Mouse (Mus musculus) G1E (cell line): ENCODE data around the gene Abcg1. TPM values are rescaled to one million over a fixed set of nuclear protein-coding genes. Genes with fewer than 3 reads are reported as not detected.

ENCODE experiments used
- ATAC-seq: 2 replicates; pipeline ENCODE4 v1.8.0; 2016; ENCODE audit warnings: mild to moderate bottlenecking; ENCODE audit not compliant: insufficient number of reproducible peaks, poor library complexity, low FRiP score, severe bottlenecking; ENCODE audit errors: extremely low read depth
- DNase-seq: peaks from one replicate; pipeline ENCODE4 v3.0.0; 2012; ENCODE audit warnings: low spot score
- H3K27me3 ChIP-seq: 2 replicates; pipeline ENCODE4 v1.6.1; 2012; ENCODE audit warnings: mild to moderate bottlenecking, low read length, inconsistent platforms; ENCODE audit not compliant: insufficient read depth
- H3K36me3 ChIP-seq: replicated peaks from 2 replicates; pipeline ENCODE3; 2012; ENCODE audit warnings: mild to moderate bottlenecking, inconsistent platforms
- H3K4me1 ChIP-seq: 2 replicates; pipeline ENCODE4 v1.6.1; 2012; ENCODE audit warnings: low read depth, low read length, inconsistent platforms, mixed read lengths; ENCODE audit not compliant: insufficient read depth
- H3K4me3 ChIP-seq: 2 replicates; pipeline ENCODE4 v1.5.1; 2012; ENCODE audit warnings: low read depth, mild to moderate bottlenecking, inconsistent platforms, low read length, moderate library complexity, mixed read lengths
- H3K9me3 ChIP-seq: replicated peaks from 2 replicates; pipeline ENCODE4 v1.6.1; 2012; ENCODE audit warnings: inconsistent platforms
- CTCF ChIP-seq: IDR thresholded peaks from 2 replicates; pipeline ENCODE4 v1.5.1; 2012; ENCODE audit warnings: low read depth, low read length, inconsistent platforms, mixed read lengths
- GATA1 ChIP-seq: IDR thresholded peaks from 2 replicates; pipeline ENCODE4 v1.6.1; 2012; ENCODE audit warnings: borderline replicate concordance, low read length, inconsistent platforms, mixed read lengths
- GATA2 ChIP-seq: IDR thresholded peaks from 2 replicates; pipeline ENCODE4 v1.6.1; 2012; ENCODE audit warnings: low read depth, low read length, inconsistent platforms, borderline replicate concordance
- POLR2AphosphoS5 ChIP-seq: IDR thresholded peaks from 2 replicates; pipeline ENCODE4 v1.6.1; 2012; ENCODE audit warnings: low read depth, low read length, inconsistent platforms; ENCODE audit not compliant: insufficient replicate concordance
- TAL1 ChIP-seq: conservative IDR thresholded peaks from 2 replicates; pipeline ENCODE4 v1.6.1; 2012; ENCODE audit warnings: low read depth, low read length, inconsistent platforms, mixed read lengths
- polyA plus RNA-seq: library from polyadenylated mRNA; stranded (reverse); fragments of >175 nt; gene quantifications from 2 replicates; pipeline ENCODE4 v1.2.3, GENCODE M21; 2012
- total RNA-seq, 2 experiments: library from RNA; stranded (forward) in 1 of 2; stranded (reverse) in 1 of 2; fragments of 200-1000 nt in 1 of 2; fragments of >200 nt in 1 of 2; fragmentation: Nextera tagmentation in 1 of 2; gene quantifications; 2 replicates each; pipeline ENCODE4 v1.2.3; 2014 to 2017

Gene Abcg1
- total and polyA plus RNA-seq, 3 experiments, result 0.05 TPM; not detected in 2

DNA sequence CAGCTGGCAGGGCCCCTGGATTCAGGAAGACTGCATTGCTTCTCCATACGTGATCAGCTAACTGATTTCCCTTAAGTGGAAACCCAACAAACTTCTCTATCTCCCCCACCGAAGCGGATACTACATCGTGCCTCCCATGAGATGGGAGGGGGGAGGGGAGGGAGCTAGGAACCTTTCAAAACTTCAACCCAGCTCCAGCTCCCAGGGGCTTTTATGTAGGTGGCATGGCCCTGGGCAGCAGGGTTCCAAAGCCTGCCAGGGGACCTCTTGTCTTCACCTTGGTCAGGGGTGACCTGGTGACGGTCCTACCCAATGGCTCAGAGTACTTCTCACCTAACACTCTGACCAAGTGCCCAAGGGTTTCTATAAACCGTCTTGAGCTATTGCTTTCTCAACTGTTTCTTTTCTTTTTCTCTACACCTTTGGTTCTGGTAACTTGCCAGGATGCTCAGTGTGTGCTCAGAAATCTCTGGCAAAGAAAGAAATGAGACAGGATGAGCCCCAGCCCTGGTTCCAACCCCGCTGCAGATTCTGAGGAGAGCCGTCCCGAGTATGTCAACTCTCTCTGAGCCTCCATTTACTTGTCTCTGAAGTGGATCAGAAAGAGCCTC lies 71.3 kb downstream of the Abcg1 start:
- Histone ChIP-seq H3K9me3 (peaks cover 75% of the 10 kb centered on the region), H3K36me3 (no peaks in the 10 kb centered on the region), H3K27me3 (no peaks in the 10 kb centered on the region), H3K4me1 (no peaks in the 10 kb centered on the region), H3K4me3 (no peak overlapping the region)
- DNase-seq, result no peak
- TF ChIP-seq GATA1, result no peak
- TF ChIP-seq POLR2AphosphoS5, result no peak
- no peak for TF ChIP-seq CTCF
- no peak for TF ChIP-seq GATA2
- no peak for TF ChIP-seq TAL1
- no peak for ATAC-seq

- ATAC-seq, result no peak
- Histone ChIP-seq H3K9me3 (peaks cover 76% of the 10 kb centered on the region), H3K27me3 (no peaks in the 10 kb centered on the region), H3K4me1 (no peaks in the 10 kb centered on the region), H3K4me3 (no peak within 1 kb of the TSS), H3K36me3 (no peaks in the 10 kb centered on the region)
- TF ChIP-seq CTCF (no peak), TAL1 (no peak), GATA2 (no peak), GATA1 (no peak), POLR2AphosphoS5 (no peak)
- no peak for DNase-seq
Observed at GRCm38 (mm10) chr17:31129452-31129851, 72.0 kb downstream of the Abcg1 start, which contains the start of gene Tff3. Gene Tff3 (minus strand): TSS chr17:31129646.

DNA sequence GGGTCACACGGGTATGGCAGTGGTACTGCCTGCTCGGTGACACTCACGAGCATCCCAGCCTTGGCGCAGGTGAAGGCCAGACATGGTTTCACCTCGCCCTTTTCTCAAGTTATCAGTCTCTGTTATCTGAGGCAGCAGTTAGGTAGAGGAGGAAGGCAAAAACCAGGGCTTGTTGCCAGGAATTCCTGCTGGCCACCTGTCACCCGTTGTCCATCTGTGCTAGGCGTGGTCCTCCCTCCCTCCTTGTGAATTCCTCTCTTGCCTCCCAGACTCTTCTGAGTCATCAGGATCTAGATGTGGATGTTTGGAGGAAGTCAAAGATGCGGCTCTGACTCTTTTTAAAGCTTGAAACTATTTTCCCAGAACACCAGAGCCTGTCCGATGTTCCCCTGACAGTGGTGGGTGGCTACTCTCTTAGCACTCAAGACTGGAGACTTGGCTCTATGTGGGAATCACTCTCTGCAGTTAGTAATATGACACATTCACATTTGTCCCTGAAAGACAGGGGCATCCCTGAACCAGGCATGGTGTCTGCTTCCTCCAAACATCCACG lies 73.9 kb downstream of the Abcg1 start:
- H3K4me1 ChIP-seq, result no peaks in the 10 kb centered on the region
- H3K27me3 ChIP-seq, result no peaks in the 10 kb centered on the region
- peaks cover 68% of the 10 kb centered on the region for H3K9me3 ChIP-seq
- H3K4me3 ChIP-seq, result no peak overlapping the region
- no peak for TF ChIP-seq POLR2AphosphoS5
- no peak for TF ChIP-seq GATA2
- no peak for TF ChIP-seq TAL1
- TF ChIP-seq CTCF, result no peak
- TF ChIP-seq GATA1, result no peak
- H3K36me3 ChIP-seq, result no peaks in the 10 kb centered on the region
- DNase-seq (no peak), ATAC-seq (no peak)

- Histone ChIP-seq H3K9me3 (peaks cover 58% of the 10 kb centered on the region), H3K4me1 (no peaks in the 10 kb centered on the region), H3K27me3 (no peaks in the 10 kb centered on the region), H3K4me3 (no peak overlapping the region), H3K36me3 (no peaks in the 10 kb centered on the region)
- TF ChIP-seq CTCF, result no peak
- TF ChIP-seq TAL1, result no peak
- no peak for TF ChIP-seq GATA2
- no peak for TF ChIP-seq GATA1
- TF ChIP-seq POLR2AphosphoS5, result no peak
- ATAC-seq (no peak), DNase-seq (no peak)
Observed at GRCm38 (mm10) chr17:31133776-31134175, 76.3 kb downstream of the Abcg1 start.

GRCm38 (mm10) chr17:31134913-31135312 lies 77.4 kb downstream of the Abcg1 start:
- Histone ChIP-seq H3K4me3 (no peak overlapping the region), H3K9me3 (peaks cover 60% of the 10 kb centered on the region), H3K36me3 (no peaks in the 10 kb centered on the region), H3K4me1 (no peaks in the 10 kb centered on the region), H3K27me3 (no peaks in the 10 kb centered on the region)
- TF ChIP-seq POLR2AphosphoS5, result no peak
- no peak for TF ChIP-seq GATA1
- TF ChIP-seq CTCF, result no peak
- TF ChIP-seq TAL1, result no peak
- no peak for TF ChIP-seq GATA2
- ATAC-seq (no peak), DNase-seq (no peak)

DNA sequence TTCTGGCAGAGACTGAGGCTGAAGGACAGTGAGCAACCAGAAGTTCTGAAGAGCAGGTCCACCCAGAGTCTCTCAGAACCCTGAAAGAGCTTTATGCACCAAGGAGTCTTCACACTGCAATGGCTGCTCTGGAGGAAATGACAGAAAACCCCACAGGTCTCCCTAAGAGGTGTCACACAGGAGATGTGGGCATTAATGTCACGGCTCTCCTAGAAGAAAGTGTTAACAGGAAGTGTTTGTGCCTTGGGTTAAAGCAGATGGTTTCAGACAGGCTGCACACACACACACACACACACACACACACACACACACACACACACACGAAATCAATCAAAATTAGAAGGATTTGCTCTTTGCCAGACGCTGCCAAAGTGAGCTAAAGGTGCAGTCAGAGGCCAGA lies 78.8 kb downstream of the Abcg1 start:
- peaks cover 61% of the 10 kb centered on the region for H3K9me3 ChIP-seq
- DNase-seq (no peak), ATAC-seq (no peak)

More for the DNA sequence above, 78.8 kb downstream of the Abcg1 start:
- no peaks in the 10 kb centered on the region for H3K4me1 ChIP-seq
- no peaks in the 10 kb centered on the region for H3K36me3 ChIP-seq
- no peak for TF ChIP-seq TAL1
- TF ChIP-seq POLR2AphosphoS5, result no peak
- TF ChIP-seq GATA2, result no peak
- no peak for TF ChIP-seq GATA1
- TF ChIP-seq CTCF, result no peak
- no peaks in the 10 kb centered on the region for H3K27me3 ChIP-seq
- H3K4me3 ChIP-seq, result no peak overlapping the region
